ENCODE assay signal across 9 mouse cellular contexts in the genomic region with DNA sequence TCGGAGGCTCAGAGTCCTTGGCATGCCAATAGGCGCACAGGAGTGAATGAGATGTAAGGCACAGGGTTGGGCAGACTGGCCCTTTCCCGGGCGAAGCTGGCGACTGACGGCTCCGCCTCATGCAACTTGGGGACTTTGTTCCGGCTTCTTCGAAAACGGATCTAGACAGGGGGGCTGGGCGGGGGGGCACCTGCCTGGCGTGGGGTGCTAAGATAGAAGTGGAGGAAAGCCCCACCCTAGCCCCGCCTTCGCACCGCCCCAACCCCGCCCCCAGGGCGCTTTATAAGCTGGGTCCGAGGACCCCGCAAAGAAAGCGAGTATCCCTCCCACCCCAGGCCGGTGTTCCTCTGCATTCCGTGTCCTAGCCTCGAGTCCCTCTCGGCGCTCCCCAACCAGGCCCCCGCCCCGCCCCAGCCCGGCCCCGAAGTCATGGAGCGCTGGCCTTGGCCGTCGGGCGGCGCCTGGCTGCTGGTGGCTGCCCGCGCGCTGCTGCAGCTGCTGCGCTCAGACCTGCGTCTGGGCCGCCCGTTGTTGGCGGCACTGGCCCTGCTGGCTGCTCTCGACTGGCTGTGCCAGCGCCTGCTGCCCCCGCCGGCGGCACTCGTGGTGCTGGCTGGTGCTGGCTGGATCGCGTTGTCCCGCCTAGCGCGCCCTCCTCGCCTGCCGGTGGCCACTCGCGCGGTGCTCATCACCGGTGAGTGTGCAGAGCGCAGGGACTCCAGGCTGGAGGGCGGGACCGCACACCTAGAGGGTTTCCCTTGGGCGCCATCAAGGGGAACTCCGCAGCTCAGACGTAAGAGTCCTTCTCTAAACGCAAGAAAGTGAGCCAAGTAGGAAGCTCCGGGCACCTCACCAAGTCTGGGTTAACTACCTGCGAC. TPM values are rescaled to one million over a fixed set of nuclear protein-coding genes. Genes with fewer than 3 reads are reported as not detected.
A peak's percentile ranks its signal among the peaks of the same experiment; 100 is the strongest.
DNase-seq lines count a peak whose midpoint lies in the region; ATAC-seq and TF ChIP-seq lines count a peak whose summit lies in the region.
"Had no signal": no experiment of that assay in that cellular context is flagged by ENCODE, and none has a peak within 500 bp of the region (broad histone marks: within the 10 kb centered on the region; RNA-seq: fewer than 3 reads in every experiment).

A gene (plus strand): TSS at position 320 of the 878 bp plus-strand sequence.

- peak within 1 kb of the TSS; percentile 99 for H3K4me2 ChIP-seq in embryonic facial prominence, embryonic 15.5 days (replicated peaks)

- H3K4me3 ChIP-seq in embryonic facial prominence, embryonic 15.5 days (replicated peaks) = peak within 1 kb of the TSS; percentile 51

- peaks cover 25% of the 10 kb centered on the region for H3K4me1 ChIP-seq in embryonic facial prominence, embryonic 15.5 days

- H3K9me3 ChIP-seq in embryonic facial prominence, embryonic 15.5 days (replicated peaks) = no peaks in the 10 kb centered on the region

- in situ Hi-C loops in Patski (cut with MboI; ENCODE audit: low pct_unique_long_range_greater_than_20kb) = loop anchor here (5.0 kb wide), 1 partner anchor 34 kb away; no protein-coding TSS in a partner anchor

- peak; percentile 24 for ATAC-seq in Patski
- peak; percentile 63; the same call in 1 of the 2 replicates for ATAC-seq in embryonic facial prominence, embryonic 15.5 days (ENCODE audit: insufficient number of reproducible peaks, low FRiP score, low TSS enrichment, low read depth)

- H3K27ac ChIP-seq in embryonic facial prominence, embryonic 15.5 days (replicated peaks) = no peak within 1 kb of the TSS

- H3K36me3 ChIP-seq in embryonic facial prominence, embryonic 15.5 days = peaks cover 22% of the 10 kb centered on the region

- peak; percentile 47 to 48 for DNase-seq in CD8-positive naive resting alpha-beta T cell, adult 2 months (ENCODE audit: low read depth in 2 of 2, low spot score in 2 of 2)
- no peak for DNase-seq in Patski (ENCODE audit: low read depth, low spot score)
- peak; percentile 43 for DNase-seq in heart, postnatal 4 days
- no peak for DNase-seq in large intestine, adult 2 months (ENCODE audit: low read depth, low spot score)
- DNase-seq in lung, postnatal 25 days (ENCODE audit: low spot score) = peak; percentile 68
- DNase-seq in right cerebral cortex, adult 18-20 months = peak; percentile 53
- DNase-seq in urinary bladder, postnatal 10 days (ENCODE audit: low spot score) = no peak

- peak within 1 kb of the TSS; percentile 54 for H3K9ac ChIP-seq in embryonic facial prominence, embryonic 15.5 days

- POLR2A ChIA-PET in Patski (lab: Charles Lee) = interaction anchor here (0.5 to 1.1 kb wide), 2 partner anchors 26 to 29 kb away, joined by 3 to 4 read pairs; no protein-coding TSS in a partner anchor

- CTCF ChIA-PET in Patski (lab: Charles Lee) = interaction anchor here (0.7 to 8.2 kb wide), 7 partner anchors 13 to 159 kb away, joined by 3 to 102 read pairs (median 4); a partner anchor contains a TSS

- under 1% methylated on average over 61 of the region's 68 CpGs for WGBS in embryonic facial prominence, embryonic 15.5 days
- under 1% methylated on average over 68 of the region's 68 CpGs for WGBS in large intestine, adult 2 months

- no peaks in the 10 kb centered on the region for H3K27me3 ChIP-seq in Patski
- H3K27me3 ChIP-seq in embryonic facial prominence, embryonic 15.5 days = peaks cover 27% of the 10 kb centered on the region

- TF ChIP-seq CTCF in Patski (IDR thresholded peaks at IDR 0.05) = no peak

RNA-seq across cellular contexts. Expression of the gene that starts here (rescaled TPM):
- 8.2 TPM for polyA plus RNA-seq in Patski (2021)
- polyA plus RNA-seq in embryonic facial prominence, embryonic 15.5 days (2015; fragmentation: Nextera tagmentation; extraction: Ambion mirVana) = 1.4 TPM in 2 replicates
- total RNA-seq in heart, postnatal 4 days (2021) = under 1 TPM; 0.43 to 0.52 TPM
- polyA plus RNA-seq in large intestine, adult 2 months (2012; rRNA removed) = 19.6 and 50.5 TPM in 2 replicates
- total RNA-seq: layer of hippocampus, adult 18-20 months had no signal

Comparison
In these comparisons a context has a peak if more than half of its experiments do, and no peak if none do; other contexts are left out.
1. Peak in DNase-seq in heart, postnatal 4 days; RNA of the gene not detected or under 1 TPM.
2. DNase-seq: peak in CD8-positive naive resting alpha-beta T cell, adult 2 months (2 of 2), lung, postnatal 25 days (single experiment) and right cerebral cortex, adult 18-20 months (single experiment); none in Patski (single experiment), large intestine, adult 2 months (single experiment) and urinary bladder, postnatal 10 days (single experiment).